Mouse (Mus musculus): Measurements from ENCODE around the gene Slit3.

DNA sequence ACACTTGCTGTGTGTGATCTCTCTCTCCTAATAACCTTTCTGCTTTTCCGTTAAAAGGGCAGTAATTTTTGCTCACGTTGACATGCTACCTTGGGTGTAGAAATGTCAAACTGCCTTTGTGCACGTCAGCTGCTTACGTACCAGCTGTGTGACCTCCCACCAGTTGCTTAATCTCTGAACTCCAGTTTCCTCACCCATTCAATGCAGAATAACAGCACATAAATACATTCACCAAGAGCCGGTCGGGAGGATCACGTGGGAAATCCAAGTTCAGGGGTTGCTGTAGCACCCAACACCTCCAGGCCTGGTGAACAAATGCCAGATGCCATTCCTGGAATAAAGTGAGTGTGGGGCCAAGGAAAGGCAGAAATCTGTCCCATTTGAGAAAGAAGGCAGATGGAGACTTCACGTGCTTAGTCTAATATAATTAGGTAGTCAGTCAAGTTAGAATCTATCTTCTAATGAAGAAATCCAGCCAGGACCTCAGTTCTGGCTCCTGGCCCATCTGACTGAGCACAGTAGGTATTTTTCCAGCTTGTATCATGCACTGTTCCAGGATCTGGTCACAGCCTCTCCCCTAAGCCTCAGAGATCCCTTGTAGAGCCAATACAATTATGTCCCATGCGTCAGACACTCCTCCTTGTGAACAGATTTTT lies 268.9 kb downstream of the Slit3 start:
- TF ChIP-seq POLR2A (IDR thresholded peaks at IDR 0.05; ENCODE audit: low read depth, low read length) = no peak
- no peak for TF ChIP-seq CTCF (IDR thresholded peaks at IDR 0.05; ENCODE audit: extremely low read depth, insufficient read length, insufficient replicate concordance, low read depth, low read length)
